ENCODE assay signal across 8 mouse cellular contexts in the genomic region with DNA sequence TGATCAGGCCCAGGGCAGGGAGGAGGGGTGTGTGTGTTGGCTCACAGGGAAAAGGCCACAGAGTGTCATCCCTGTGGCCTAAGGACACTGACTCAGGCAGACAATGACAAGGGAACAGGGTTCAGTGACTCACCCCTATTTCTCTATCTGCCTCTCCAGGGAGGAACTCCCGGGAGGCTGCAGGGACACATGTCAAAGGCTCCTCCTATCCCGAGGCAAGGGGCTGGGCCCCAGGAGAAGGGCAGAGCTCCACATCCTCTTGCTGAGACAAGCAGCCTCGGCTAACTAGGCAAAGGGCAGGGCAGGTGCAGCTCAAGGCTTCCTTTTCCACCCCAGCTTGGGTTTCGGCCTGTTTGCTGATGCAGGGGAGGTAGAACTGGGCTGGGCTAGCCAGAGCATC. TPM values are rescaled to one million over a fixed set of nuclear protein-coding genes. Genes with fewer than 3 reads are reported as not detected.
DNase-seq lines count a peak whose midpoint lies in the region; ATAC-seq lines count a peak whose summit lies in the region.

No protein-coding gene starts in this region.

- H3K36me3 ChIP-seq in heart, embryonic 13.5 days = peaks cover 39% of the 10 kb centered on the region
- peaks cover 38% of the 10 kb centered on the region for H3K36me3 ChIP-seq in liver, embryonic 12.5 days

- 25% methylated on average over 4 of the region's 4 CpGs for WGBS in heart, embryonic 13.5 days
- 42% methylated on average over 4 of the region's 4 CpGs for WGBS in liver, embryonic 12.5 days (ENCODE audit: insufficient replicate concordance)

- no peaks in the 10 kb centered on the region for H3K27me3 ChIP-seq in heart, embryonic 13.5 days (replicated peaks)
- H3K27me3 ChIP-seq in liver, embryonic 12.5 days (replicated peaks) = no peaks in the 10 kb centered on the region

- no peaks in the 10 kb centered on the region for H3K9me3 ChIP-seq in heart, embryonic 13.5 days
- H3K9me3 ChIP-seq in liver, embryonic 12.5 days (replicated peaks) = no peaks in the 10 kb centered on the region

- H3K9ac ChIP-seq in heart, embryonic 13.5 days = 0 out of 2 replicates have a peak overlapping the region, but pooled peaks have one; percentile 47
- no peak overlapping the region for H3K9ac ChIP-seq in liver, embryonic 12.5 days

- 0 out of 2 replicates have a peak overlapping the region, but pooled peaks have one; percentile 32 for H3K27ac ChIP-seq in heart, embryonic 13.5 days (replicated peaks)
- H3K27ac ChIP-seq in liver, embryonic 12.5 days = 0 out of 2 replicates have a peak overlapping the region, but pooled peaks have one; percentile 39

- ATAC-seq in heart, embryonic 13.5 days (ENCODE audit: extremely low read depth, insufficient number of reproducible peaks, low FRiP score, low TSS enrichment) = no peak
- ATAC-seq in liver, embryonic 12.5 days = no peak; the same call in 1 of the 2 replicates

- no peak overlapping the region for H3K4me2 ChIP-seq in heart, embryonic 13.5 days
- no peak overlapping the region for H3K4me2 ChIP-seq in liver, embryonic 12.5 days

- peaks cover 14% of the 10 kb centered on the region for H3K4me1 ChIP-seq in heart, embryonic 13.5 days
- peaks cover 14% of the 10 kb centered on the region for H3K4me1 ChIP-seq in liver, embryonic 12.5 days

- peak; percentile 42 for DNase-seq in cerebellum, adult 11-12 months
- DNase-seq in cerebellum, postnatal 10 days = no peak
- peak; percentile 90 for DNase-seq in Muller cell, postnatal 12 days (ENCODE audit: inconsistent ontology term)
- no peak for DNase-seq in embryo, embryonic 11 days
- no peak for DNase-seq in layer of hippocampus, adult 9-10 months (ENCODE audit: low spot score)
- DNase-seq in layer of hippocampus, postnatal 10 days (ENCODE audit: low spot score in 2 of 2) = no peak

- H3K4me3 ChIP-seq in heart, embryonic 13.5 days = no peak overlapping the region
- no peak overlapping the region for H3K4me3 ChIP-seq in liver, embryonic 12.5 days

RNA-seq across cellular contexts. Expression of a gene that starts 12.9 kb away (rescaled TPM):
- 11.8 and 13.8 TPM in 2 replicates for polyA plus RNA-seq in heart, embryonic 13.5 days (2015; fragmentation: Nextera tagmentation; extraction: Ambion mirVana)
- 12.8 and 14.5 TPM in 2 replicates for polyA plus RNA-seq in liver, embryonic 12.5 days (2016; fragmentation: Nextera tagmentation; extraction: Ambion mirVana)
- total RNA-seq in layer of hippocampus, postnatal 10 days (2021) = 10 to 100 TPM; 25.2 to 31.9 TPM

RNA-seq across cellular contexts. Expression of a gene that starts 26.0 kb away (rescaled TPM):
- 92.7 and 114 TPM in 2 replicates for polyA plus RNA-seq in heart, embryonic 13.5 days (2015; fragmentation: Nextera tagmentation; extraction: Ambion mirVana)
- 140 and 145 TPM in 2 replicates for polyA plus RNA-seq in liver, embryonic 12.5 days (2016; fragmentation: Nextera tagmentation; extraction: Ambion mirVana)
- total RNA-seq in layer of hippocampus, postnatal 10 days (2021) = 10 to 100 TPM; 44.9 to 49.2 TPM

RNA-seq across cellular contexts. Expression of a gene that starts 26.4 kb away (rescaled TPM):
- polyA plus RNA-seq in heart, embryonic 13.5 days (2015; fragmentation: Nextera tagmentation; extraction: Ambion mirVana) = 486 and 514 TPM in 2 replicates
- polyA plus RNA-seq in liver, embryonic 12.5 days (2016; fragmentation: Nextera tagmentation; extraction: Ambion mirVana) = 131 and 132 TPM in 2 replicates
- 100 to 1,000 TPM; 396 to 417 TPM for total RNA-seq in layer of hippocampus, postnatal 10 days (2021)

RNA-seq across cellular contexts. Expression of a gene that starts 43.5 kb away (rescaled TPM):
- 22.0 and 22.2 TPM in 2 replicates for polyA plus RNA-seq in heart, embryonic 13.5 days (2015; fragmentation: Nextera tagmentation; extraction: Ambion mirVana)
- 8.4 and 9.5 TPM in 2 replicates for polyA plus RNA-seq in liver, embryonic 12.5 days (2016; fragmentation: Nextera tagmentation; extraction: Ambion mirVana)
- 100 to 1,000 TPM; 125 to 148 TPM for total RNA-seq in layer of hippocampus, postnatal 10 days (2021)

Comparison
In these comparisons a context has a peak if more than half of its experiments do, and no peak if none do; other contexts are left out.
1. DNase-seq: peak in cerebellum, adult 11-12 months (single experiment) and Muller cell, postnatal 12 days (single experiment); none in cerebellum, postnatal 10 days (0 of 2), embryo, embryonic 11 days (single experiment), layer of hippocampus, adult 9-10 months (single experiment) and layer of hippocampus, postnatal 10 days (0 of 2).